Mouse (Mus musculus) MN1 (cell line): ENCODE data around the gene Spon1.

Source experiments
- DNase-seq: peaks from one replicate; pipeline ENCODE4 v3.0.0-alpha.2; 2016; ENCODE audit warnings: low spot score

The Spon1 gene

DNA sequence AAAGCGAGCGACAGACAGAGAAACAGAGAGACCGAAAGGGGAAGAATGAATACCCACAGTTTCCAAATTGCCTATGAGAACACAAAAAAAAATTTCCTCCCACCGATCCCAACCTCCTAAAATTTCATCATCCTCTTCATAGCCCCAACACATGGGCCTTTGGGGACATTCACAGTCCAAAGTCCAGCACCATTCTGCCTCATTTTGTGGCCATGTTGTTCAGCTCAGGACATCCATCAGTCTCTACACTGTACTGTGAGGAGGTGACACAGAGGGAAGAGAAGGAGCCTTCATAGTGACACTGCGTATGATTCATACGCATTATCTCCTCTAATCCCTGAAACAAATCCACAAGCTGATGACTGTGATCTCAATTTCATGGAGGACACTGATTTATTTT, 12.7 kb downstream of the Spon1 start:
- DNase-seq, result no peak

DNA sequence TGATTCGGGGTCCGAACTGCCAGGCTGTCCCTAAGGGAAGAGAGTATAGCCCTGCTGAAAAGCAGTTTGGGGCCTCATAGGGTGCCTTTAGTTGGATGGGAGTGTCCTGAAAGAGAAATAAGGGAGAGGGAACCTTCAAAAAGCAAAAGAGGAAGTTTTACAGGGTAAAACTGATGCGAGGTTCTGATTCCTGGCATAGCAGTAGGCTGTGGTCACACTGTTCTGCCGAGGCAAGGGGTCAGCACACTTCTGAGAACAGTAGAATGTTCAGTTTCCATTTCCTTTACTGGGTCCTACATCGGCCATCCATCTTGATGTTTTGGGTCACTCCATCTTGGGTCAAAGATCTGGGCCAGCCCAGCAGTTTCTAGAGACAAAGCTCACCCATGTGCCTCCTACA, 14.5 kb downstream of the Spon1 start:
- no peak for DNase-seq

DNA sequence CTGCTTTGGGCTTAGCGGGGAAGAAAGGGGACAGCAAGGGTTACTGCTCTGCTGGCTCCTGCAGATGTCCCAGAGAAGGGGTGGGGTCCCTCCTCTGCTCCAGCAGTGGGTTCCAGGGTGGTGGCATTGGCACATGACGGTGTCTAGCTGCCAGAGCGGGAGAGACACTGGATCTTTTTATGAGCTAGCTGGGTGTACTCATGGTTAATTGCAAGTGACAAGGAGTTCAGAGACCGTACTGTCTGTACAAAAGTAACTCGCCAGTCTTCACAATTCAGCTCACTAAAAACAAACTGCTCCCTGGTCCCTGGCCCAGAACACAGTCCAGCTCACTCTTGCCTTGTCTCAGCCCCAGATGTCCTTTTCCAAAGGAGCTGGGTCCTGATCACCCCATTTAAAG, 26.2 kb downstream of the Spon1 start:
- peak; percentile 76 for DNase-seq

DNA sequence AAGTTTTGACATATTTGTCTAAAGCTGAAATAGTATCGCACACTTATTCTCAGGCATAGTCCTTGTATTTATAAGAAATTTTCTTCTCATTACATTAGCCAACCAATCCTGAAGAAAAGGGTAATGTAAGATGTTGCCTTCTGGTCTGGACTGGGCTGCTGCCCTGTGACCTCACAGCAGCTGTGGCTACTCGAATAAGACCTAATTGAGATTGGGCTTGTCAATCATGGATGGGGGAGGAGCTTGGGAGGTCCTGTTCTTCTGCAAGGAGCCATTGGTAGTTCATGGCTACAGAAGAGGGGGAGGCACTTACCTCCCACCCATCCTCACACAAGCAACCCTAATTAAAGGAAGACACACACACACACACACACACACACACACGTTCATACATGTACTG, 27.1 kb downstream of the Spon1 start:
- peak; percentile 25 for DNase-seq

DNA sequence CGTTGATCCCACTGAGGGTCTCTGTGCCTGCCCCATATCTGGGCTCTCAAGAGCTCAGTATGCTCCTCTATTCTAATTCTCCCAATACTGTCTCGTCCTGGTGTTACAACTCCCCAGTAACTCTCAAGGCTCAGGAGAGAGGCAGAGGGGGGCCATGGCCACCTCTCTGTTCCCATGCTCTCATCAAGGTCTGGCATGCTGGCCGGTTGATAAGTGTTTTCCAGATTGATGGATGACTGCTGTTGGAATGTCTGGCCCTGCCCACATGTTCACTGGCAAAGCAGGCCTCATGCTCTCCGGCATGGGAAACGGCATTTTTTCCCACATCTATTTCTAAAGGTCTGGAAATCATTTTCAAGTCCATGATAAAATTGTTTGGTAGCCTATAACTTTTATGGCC, 29.4 kb downstream of the Spon1 start:
- no peak for DNase-seq

DNA sequence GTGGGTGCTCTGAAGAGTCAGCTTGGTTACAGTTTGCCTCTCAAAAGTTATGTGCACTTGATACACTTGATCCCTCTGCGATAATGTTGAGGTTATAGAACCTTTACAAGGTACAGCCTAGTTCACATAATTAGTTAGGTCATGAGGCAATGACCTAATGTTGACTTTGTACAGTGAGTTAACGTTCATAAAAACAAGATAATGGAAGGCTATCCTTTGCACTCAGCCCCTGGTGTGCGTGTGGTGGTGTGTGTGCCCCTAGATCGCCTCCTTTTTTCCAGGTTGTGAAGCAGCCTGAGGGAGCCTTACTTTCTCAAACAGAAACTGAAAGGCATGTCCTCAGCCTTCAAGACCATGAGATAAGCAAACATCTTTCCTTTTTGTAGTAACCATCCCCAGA, 31.3 kb downstream of the Spon1 start:
- no peak for DNase-seq

DNA sequence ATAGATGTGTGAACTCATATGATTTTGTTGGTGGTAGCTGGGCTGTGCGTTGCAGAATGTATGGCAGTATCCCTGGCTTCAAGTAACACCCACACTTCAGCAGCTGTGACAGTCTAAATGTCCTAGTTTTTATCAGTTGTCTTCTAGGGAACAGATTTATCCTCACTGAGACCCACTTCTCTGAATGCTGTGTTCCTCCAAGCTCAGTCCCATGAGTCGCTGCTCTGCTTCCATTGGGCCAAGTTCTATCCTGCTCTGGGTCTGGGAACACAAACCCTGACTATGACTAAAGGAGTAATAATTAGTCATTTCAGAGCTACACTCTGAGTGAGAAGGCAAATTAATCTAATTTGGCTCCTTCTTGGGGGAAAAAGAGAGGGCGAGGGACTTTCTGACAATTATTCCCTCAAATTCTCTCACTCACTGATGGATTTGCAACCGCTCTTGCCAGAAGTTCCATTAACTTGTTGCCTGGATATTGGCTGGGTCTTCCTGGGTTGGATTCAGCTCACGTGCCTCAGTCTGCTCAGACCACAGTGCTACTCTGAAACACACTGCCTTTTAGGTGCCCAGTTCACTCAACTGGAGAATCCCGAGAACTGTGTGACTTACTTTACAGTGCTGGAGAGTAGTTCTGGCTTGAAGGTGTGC, 32.9 kb downstream of the Spon1 start:
- peak; percentile 63 for DNase-seq

DNA sequence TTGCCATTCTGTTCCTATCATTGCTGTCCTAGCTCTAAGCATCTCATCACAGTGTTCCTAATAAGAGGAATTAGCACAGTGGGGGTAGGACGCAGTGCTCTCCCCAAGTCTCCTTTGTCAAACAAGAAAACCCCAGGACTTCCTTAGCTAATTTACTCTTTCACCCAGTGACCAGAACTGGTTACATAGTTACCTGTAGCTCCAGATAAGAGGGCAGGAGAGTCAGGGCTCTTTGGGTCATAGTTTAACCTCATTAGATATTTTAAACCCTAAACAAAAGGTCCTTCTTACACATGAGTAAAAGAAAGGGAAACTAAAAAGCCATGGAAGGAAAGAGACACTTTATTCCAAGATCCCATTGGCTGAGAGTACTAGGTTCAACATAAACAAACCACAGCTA, 44.0 kb downstream of the Spon1 start:
- no peak for DNase-seq

DNA sequence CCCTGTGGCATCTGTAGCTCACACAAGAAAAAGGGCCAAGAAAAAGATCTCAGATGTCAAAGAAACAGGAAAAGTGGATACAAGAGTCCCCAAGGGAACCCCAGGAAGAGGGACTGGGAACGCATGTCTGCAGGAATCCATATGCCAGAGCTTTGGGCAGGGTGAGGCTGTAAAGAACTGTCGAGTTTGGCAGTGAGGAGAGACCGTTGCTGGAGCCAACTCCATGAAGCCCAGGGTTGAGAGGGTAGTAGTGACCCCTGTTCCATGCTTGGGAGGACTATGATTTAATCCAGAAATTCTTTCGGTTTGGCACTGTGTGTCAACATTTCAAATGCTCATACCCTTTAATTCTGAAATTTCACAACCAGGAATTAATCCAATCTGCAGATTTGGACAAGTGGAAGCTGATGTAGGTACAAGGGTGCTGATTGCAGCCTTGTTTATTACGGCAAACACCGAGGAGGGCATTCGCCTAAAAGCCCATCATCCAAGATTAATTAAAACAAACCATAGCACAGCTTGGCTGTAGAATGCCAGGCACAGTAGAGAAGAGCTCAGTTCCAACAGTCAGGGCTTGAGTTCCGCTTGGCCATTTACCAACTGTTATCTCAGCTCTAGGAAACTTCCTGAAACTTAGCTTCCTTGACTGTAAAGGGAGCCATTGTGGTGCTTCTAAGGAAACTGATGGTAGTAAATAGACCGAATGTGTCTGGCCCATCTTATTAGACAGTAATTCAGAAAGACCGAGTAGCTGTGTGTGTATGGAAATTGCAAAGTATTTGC, 45.8 kb downstream of the Spon1 start:
- no peak for DNase-seq

DNA sequence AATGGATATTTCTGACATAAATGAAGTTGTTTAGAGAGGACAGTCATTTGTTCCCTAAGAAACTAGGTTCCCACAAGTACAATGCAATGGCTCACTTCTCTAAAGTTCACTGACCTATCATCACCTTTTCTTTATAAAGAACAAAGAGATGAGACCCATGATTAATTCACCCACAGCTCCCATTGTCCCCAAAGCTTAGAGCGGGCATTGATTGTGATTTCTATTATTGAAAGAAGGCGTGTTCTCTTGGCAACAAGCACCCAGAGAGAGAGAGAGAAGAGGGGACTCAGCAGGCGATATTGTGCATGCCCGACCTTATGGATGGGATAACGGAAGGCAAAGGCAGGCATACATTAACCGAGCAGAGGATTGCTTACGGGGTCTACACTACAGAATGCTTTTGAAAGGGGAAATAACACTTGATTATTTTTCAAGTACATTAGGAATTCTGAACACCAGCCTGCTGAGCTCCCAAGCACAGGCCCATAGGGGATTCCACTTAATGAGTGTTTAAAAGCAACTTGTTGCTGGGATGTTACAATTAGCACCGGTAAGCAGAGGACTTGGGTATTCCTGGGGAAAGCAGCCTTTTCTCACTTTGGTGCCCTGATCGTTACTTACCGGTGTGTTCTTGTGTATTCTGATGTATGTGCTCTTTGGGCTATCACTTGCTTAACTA, 48.4 kb downstream of the Spon1 start:
- DNase-seq, result no peak

DNA sequence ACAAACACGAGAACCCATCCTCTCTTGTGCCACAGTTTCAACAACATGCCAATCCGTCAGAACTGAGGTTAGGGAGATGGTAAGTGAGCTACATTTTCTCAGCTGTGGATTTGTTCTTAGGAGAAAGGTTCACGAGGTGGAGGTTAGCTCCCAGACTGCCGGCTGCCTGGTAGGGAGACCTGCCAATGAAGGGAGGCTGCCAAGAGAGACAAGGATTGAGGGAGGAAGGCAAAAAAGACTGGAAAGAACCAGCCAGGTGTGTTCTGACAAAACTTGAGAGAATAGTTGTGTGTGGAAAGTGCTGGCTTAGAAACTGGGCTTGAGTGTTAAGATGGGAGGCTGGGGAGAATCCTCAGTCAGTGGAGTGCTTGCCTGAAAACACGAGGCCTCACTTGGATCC, 49.9 kb downstream of the Spon1 start:
- DNase-seq, result no peak

DNA sequence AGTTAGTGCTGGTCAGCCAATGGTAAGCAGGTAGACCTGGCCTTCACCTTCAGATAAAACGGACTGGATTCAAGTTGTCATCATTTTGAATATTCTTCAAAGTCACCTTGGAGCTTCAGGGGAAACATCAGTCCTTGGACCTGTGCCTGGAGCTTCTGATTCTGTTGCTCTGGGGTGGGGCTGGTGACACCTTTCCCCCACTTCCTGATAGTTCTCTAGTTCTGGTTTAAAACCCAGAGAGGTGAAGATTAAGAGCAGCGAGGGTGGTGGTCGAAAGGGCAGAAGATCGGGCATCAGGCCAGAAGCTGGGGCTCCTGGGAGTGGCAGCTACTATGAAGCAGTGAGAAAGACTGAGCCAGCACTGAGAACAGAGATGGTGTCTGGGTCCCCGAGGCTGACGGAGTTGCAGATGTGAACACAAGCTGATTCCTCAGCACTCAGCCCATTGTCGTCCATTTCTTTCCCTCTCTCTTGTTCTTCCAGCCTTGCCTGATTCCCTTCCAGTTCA, 51.1 kb downstream of the Spon1 start:
- no peak for DNase-seq

DNA sequence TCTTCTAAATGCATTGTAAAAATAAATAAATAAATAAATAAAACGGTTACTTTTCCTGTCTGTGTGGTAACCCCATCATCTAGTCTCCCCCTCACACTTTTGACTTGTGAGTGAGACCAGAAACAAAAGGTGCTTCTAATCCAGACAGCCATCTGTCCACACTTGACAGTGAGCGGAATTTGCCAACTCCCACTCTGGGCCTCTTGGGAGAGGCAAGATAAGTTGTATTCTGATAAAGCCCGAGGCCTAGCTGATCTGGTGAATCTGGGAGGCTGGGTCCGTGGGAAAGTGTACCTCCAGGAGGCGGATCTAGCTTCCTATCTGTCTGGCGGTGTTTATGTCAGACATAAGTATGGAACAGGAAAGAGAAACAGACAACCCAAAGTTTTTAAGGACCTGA, 52.3 kb downstream of the Spon1 start:
- no peak for DNase-seq

DNA sequence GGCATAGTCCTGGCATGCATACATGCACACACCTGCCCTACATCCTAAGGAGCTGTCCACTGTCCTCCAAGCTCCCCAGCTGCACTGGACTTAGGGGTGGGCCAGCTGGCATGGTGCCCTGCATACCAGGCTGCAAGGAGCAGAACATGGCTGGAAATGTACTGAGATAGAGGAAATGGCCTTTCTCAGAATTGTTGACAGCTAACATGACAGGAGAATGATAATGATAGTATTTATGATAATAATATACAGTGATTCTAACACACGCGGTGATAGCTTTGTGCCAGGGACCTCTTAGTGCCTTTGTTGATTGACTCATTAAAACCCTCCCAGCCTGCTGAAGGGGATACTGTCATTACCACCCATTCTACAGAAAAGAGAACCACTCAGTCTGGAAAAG, 54.4 kb downstream of the Spon1 start:
- peak; percentile 37 for DNase-seq

DNA sequence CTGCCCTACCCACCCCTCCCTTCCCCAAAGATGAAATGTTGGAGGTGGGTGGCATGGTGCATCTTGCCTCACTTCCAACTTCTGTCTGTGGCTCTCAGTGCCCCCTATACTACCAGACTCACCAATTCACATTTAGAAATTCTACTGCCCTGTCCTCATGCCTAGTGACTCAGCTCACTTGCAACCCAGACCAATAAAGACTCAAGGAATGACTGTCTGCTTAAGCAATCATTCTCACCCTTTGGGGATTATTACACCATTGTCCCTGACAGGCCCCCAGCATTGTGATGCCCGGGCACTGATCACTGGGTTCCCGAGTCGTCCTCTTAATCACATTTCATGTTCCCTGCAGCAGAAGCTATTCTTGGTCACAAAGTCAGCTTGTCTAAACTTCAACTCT, 57.2 kb downstream of the Spon1 start:
- no peak for DNase-seq

DNA sequence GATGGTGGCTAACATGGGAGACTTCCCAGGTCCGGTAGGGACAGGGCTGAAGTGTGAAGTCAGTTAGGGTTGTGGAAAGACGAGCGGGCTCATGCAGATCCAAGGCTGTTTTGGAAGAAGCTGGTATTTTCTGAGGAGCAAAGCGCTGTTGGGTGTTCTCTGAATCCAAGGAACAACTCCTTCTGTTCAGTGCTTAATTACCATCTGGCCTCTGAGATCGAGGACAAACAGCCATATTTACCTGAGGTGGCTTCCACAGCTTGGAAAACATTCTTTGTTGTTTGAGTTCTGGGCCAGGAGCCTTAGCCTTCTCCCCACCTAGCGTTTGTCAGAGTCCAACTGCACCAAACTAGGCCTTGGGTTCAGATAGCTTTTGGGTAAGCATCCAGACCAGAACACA, 58.9 kb downstream of the Spon1 start:
- no peak for DNase-seq

DNA sequence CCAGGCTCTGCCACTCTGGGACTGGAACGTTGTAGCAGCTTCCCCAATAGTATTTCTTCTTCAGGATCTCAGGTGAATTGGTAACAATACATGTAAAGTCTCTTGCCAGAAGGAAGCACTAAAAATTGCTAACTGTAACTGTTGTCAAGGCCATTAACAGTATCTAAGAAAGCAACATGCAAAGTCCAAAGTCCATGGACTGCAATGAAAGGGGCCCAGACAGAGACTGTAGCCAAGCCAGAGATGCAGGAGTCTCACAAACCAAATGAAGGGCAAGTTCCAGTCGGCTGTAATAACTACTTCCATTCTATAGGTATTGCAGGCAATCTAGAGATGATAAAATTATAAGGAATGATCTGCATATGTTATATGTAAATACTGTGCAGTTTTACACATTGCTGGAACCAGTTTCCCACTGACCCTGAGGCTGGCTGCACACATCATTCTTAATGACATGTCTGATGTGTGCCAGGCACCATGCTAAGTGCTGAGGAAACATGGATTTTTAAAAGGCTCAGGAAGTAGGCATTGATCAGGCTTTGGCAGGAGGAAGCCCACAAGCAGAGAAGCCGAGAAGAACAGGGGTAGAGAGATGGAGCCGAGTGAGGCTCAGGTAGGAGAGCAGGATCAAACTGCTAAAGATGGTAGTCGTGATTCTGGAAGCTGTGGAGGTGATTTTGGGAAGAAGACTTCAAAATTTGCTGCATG, 59.9 kb downstream of the Spon1 start:
- no peak for DNase-seq

DNA sequence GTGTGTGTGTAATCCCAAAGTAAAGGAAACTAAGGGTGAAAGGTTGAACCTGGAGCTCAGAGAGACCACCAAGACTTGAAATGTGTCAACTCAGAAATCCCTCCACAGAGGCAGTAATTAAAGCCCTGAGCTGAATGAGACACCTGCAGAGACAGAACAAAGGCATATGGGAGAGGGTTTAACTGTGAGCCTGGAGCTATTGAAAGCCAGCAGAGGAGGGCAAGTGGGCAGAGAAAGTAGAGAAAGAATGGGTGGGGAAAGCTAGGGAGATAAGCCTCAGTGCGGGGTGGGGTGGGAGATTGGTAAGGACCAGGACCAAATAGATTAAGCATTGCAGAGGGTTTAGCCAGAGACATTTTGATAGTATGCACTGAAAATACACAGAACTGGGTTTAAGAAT, 60.7 kb downstream of the Spon1 start:
- no peak for DNase-seq

DNA sequence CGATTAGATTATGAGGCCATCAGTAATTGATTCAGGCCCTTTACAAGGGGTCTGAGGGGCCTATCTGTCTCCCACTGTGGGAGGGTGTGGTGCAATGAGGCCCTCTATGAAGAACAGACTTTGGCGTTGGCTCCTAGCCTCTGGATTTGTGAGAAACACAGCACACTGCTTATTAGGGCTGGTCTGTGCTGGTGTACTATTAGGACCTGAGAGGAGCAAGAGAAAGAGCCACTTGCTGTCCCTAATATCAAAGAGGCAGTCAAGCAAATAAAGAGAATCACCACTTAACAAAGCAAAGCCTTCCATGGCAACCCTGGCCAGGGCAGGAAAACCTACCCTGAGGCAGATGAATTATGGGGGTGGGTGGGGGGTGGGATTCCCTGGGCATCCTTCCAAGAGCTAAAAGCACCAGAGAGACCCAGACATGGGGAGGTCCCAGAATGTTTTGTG, 62.3 kb downstream of the Spon1 start:
- no peak for DNase-seq

DNA sequence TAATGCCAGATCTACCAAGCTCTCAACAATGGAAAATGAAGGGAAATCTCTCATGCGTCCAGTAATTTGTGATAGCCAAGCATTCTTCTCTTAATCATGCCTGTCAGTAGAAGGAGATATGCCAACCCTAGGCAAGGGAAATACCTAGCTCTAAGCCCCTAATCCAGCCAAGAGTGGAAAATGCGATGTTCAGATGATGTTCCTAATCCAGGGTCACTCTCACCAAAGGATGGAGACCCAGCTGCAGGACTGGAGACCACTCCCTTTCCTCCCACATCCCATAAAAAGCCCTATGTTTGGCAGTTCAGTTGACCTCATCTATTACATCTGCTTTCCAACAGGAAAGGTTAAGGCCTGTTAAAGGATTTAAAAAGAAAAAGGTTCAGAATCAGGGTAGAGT, 62.8 kb downstream of the Spon1 start:
- no peak for DNase-seq

DNA sequence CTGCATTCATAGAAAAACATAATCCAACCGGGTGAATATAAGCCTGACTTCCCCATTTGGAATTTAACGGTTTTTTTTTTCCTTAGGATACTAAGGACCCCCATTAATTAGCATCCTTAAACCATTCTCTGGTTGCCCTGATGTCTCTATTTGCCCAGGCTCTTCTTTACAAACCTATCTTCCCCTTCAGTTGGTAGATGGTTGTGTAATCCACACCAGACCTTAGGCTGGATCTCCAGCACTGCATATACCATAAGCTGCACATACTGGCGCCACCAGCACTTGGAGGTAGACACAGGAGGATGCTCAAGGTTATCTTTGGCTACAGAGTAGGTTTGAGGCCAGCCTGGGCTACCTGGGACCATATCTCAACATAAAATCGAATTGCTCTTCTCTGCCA, 71.4 kb downstream of the Spon1 start:
- no peak for DNase-seq

DNA sequence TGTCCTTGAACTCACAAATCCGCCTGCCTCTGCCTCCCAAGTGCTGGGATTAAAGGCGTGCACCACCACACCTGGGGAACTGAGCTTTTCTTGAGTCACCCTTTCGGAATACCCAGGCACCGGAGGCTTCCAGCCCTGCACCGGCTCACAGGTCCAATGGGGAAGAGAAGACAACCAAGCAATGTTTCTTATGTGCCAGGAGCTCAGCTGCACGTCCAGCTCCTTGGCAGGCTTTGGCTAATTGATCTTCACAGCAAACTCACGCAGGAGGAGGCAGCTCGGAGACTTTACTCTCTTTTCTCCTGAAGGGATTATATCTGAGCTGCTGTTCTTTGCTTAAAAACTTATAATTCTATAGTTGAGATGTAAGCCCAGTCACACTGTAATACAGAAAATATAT, 73.6 kb downstream of the Spon1 start:
- DNase-seq, result no peak

DNA sequence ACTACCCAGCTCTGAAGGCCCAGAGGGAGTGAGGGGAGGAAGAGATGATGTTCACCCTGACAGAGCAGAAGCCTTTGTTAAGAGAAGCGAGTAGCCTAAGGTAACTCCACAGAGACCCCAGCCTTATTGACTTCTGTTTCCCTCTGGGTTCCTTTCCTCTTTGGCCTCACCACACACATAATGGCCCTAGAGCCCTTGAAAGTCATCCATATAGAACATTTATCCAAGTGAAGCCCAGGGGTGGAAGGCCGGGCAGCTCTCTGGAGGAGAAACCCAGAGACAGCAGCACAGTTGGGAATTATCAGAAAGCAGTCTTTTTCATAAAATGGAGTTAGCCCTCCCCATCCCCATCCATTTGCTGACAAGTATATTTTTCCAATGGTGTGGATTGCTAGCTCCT, 75.7 kb downstream of the Spon1 start:
- no peak for DNase-seq
